Mouse (Mus musculus) thymus, adult 2 months (tissue): ENCODE results near the gene Gm28845.

Experiments used
- CTCF ChIP-seq: fragments of 200-500 bp; IDR thresholded peaks from 2 replicates; pipeline ENCODE4 v1.5.1; 2012; ENCODE audit warnings: mild to moderate bottlenecking, control low read depth, low read length, moderate library complexity, borderline replicate concordance; ENCODE audit not compliant: control insufficient read depth, poor library complexity, insufficient read depth; ENCODE audit errors: extremely low read depth
- POLR2A ChIP-seq: fragments of 200-500 bp; IDR thresholded peaks from 2 replicates; pipeline ENCODE4 v1.6.1; 2012; ENCODE audit warnings: mild to moderate bottlenecking, low read length, control low read depth, moderate library complexity; ENCODE audit not compliant: control insufficient read depth, poor library complexity, insufficient read depth; ENCODE audit errors: extremely low read depth

- TF ChIP-seq POLR2A (no peak), CTCF (no peak)
Observed at GRCm38 (mm10) chr1:65130226-65130625, 10.9 kb upstream of the Gm28845 start.
